Mouse (Mus musculus): ENCODE measurements at regions not wholly inside any gene's neighbourhood (a gene's known extent, or its start where the extent isn't known, plus 50 kb on each side); places are given as distances from the start of the nearest gene placed in this dataset.

DNA sequence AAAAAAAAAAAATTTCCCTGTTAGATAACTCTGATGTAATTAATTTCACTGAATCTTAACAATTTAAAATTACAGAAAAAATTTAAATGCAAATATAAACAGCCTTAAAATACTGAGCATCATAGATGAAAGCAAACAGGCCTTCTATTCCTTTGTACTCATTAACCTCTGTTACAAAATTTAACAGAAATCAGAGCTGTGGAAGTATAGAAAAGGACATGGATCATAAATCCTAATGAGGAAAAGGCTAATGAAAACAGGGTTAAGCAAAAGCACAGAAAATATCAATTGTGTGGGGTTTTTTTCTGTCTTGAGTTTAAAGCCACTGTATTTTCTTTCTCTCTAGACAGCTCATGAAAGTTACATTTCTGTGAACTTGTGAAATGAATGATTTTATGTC, 164.6 kb upstream of the Tmem161b start:
- H3K27ac ChIP-seq = no peak overlapping the region
- no peak for ATAC-seq (ENCODE audit: insufficient number of reproducible peaks, insufficient read depth, low FRiP score, low TSS enrichment, low read depth)
- H3K36me3 ChIP-seq = no peaks in the 10 kb centered on the region
- H3K4me3 ChIP-seq = no peak overlapping the region
- H3K4me1 ChIP-seq = 0 out of 2 replicates have a peak, but pooled peaks cover 8% of the 10 kb centered on the region
- no peaks in the 10 kb centered on the region for H3K9me3 ChIP-seq
- H3K9ac ChIP-seq = no peak overlapping the region
- no peak overlapping the region for H3K4me2 ChIP-seq
- H3K27me3 ChIP-seq = no peaks in the 10 kb centered on the region

DNA sequence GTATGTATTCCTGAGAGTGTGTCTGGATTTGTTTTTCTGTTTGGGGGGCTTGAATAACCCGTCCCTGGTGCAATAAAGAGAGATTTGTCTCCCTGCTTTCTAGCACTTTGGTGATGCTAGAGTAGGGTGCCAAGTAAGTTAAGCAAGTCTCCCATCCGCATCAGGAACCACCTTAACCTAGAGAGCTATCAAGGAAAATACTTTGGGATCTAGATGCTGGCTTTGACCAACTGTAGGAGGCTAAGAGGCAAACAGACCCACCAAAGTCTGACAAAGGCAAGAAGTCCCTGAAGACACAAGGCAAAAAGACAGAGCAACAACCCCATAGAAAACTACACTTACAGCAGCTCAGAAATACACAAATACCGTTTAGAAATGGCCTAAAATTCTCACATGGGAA, 163.8 kb upstream of the Tmem161b start:
- Histone ChIP-seq H3K4me3 (no peak overlapping the region), H3K4me2 (no peak overlapping the region), H3K9me3 (no peaks in the 10 kb centered on the region), H3K27me3 (no peaks in the 10 kb centered on the region), H3K36me3 (no peaks in the 10 kb centered on the region), H3K27ac (no peak overlapping the region), H3K9ac (no peak overlapping the region), H3K4me1 (0 out of 2 replicates have a peak, but pooled peaks cover 8% of the 10 kb centered on the region)
- 74% methylated on average over 3 of the region's 3 CpGs for WGBS
- ATAC-seq (ENCODE audit: insufficient number of reproducible peaks, insufficient read depth, low FRiP score, low TSS enrichment, low read depth) = no peak

DNA sequence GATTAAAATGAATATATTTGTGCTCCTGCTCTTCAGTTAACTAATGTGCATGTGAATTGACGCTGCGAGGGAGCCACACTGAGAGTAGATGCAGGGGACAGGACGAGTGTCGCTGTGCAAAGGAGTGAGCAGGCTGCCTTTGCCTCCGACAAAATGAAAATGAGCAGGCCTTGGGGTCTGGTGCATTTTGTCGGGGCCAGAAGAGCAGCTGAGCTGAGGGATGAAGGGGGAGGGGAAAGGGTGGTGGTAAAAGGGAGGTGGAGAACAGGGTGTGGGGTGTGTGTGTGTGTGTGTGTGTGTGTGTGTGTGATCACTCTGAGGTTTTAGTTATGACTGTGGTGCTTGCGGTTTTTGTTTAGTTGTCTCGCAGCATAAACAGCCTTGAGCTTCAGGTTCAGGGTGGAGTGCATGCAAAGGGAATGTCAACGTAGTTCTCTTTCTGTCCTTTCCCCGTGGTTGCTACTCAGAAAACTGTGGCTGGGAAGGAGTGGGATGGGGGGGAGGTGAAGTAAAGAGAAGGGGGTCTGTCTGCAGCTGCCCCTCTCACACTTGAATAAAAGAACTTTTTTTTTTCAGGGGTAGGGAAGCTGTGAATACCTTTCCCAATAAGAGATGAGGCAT, 163.0 kb upstream of the Tmem161b start:
- 7% methylated on average over 10 of the region's 10 CpGs for WGBS
- no peaks in the 10 kb centered on the region for H3K36me3 ChIP-seq
- no peak for ATAC-seq (ENCODE audit: insufficient number of reproducible peaks, insufficient read depth, low FRiP score, low TSS enrichment, low read depth)

DNA sequence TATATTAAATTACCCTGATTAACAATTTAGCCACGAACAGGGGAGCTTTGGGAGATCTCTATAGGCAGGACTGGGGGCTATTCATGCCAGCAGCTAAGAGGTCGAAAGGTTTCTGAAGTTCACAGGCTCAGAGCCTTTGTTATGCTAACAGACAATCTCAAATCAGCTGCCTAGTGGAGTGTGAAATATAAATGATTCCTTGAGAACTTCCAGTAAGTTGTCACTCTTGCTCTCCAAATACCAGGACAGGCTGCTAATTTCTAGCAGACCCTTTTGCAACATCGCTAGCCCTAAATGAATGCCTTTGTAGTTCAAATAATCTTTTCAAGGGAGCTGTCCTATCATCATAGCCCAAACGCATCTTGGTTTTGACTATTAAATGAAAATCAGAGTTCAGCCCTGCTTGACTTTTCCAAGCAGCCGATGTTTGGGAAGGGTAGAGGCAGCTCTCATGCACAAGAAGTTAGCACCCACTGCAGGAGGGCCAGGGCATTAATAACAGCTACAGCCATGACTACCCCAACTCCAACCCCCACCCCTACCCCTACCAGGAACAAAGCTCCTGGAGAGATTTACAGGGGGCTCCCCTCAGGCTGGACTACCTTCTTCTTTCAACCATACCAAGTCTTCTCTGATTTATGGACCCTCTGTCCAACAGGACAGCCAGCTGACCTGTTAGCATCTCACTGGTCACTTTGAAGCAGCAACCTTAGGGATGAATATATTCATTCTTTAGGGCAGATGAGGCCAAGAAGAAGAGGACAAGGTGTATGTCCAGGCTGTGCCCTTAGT, 162.2 kb upstream of the Tmem161b start:
- ATAC-seq (ENCODE audit: insufficient number of reproducible peaks, insufficient read depth, low FRiP score, low TSS enrichment, low read depth) = 0 out of 2 replicates have a peak, but pooled peaks have one; percentile 48
- Histone ChIP-seq H3K27me3 (no peaks in the 10 kb centered on the region), H3K4me3 (no peak overlapping the region), H3K4me2 (no peak overlapping the region), H3K9me3 (no peaks in the 10 kb centered on the region), H3K4me1 (0 out of 2 replicates have a peak, but pooled peaks cover 7% of the 10 kb centered on the region), H3K9ac (no peak overlapping the region), H3K27ac (no peak overlapping the region), H3K36me3 (no peaks in the 10 kb centered on the region)
- WGBS = 28% methylated on average over 5 of the region's 5 CpGs

More for the DNA sequence above, 163.0 kb upstream of the Tmem161b start:
- H3K9me3 ChIP-seq = no peaks in the 10 kb centered on the region
- no peak overlapping the region for H3K9ac ChIP-seq
- H3K4me2 ChIP-seq = peak overlapping the region; percentile 39
- H3K4me1 ChIP-seq = 0 out of 2 replicates have a peak, but pooled peaks cover 8% of the 10 kb centered on the region
- no peak overlapping the region for H3K27ac ChIP-seq
- H3K27me3 ChIP-seq = no peaks in the 10 kb centered on the region
- no peak overlapping the region for H3K4me3 ChIP-seq

DNA sequence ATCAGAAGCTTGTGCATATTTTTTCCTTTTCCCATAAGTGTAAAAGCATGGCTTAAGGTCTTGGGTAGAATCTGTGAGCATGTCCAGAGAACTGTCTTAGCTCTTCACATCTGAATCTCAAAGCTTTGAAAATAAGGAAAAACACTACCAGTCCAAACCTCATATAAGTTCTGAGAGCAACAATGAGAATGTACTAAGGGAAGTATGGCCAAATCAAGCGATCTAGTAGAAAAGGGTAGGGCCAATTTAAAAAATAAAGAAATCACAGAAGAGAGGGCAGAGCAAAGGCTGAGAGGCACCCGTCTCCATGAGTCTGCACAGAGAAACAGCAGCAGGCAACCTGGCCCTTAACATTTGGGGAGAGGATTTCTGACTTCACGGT, 161.7 kb upstream of the Tmem161b start:
- no peak overlapping the region for H3K9ac ChIP-seq
- H3K36me3 ChIP-seq = no peaks in the 10 kb centered on the region
- H3K4me2 ChIP-seq = no peak overlapping the region
- H3K4me1 ChIP-seq = 0 out of 2 replicates have a peak, but pooled peaks cover 5% of the 10 kb centered on the region
- no peaks in the 10 kb centered on the region for H3K9me3 ChIP-seq
- H3K27me3 ChIP-seq = no peaks in the 10 kb centered on the region
- no peak for ATAC-seq (ENCODE audit: insufficient number of reproducible peaks, insufficient read depth, low FRiP score, low TSS enrichment, low read depth)
- no peak overlapping the region for H3K27ac ChIP-seq
- WGBS = 78% methylated on average over 3 of the region's 3 CpGs
- H3K4me3 ChIP-seq = no peak overlapping the region

DNA sequence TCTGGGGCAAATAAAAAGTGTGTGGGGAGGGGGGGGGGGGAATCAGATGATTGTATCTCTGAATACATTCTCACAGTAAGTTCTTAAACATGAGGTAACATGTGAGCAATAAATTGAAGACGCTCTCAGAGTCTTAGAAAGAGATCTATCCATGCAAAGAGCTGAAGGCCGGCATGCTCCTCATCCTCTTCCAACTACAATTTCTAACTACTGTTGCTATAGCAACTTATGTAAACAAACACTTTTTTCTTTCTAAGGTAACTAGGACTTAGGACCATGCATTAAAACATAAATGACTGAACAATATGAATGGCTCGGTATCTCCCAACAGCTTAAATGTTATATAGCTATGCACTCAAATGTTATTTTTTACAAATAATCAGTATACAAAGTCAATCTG, 161.2 kb upstream of the Tmem161b start:
- H3K4me3 ChIP-seq = no peak overlapping the region
- no peak overlapping the region for H3K27ac ChIP-seq
- H3K4me1 ChIP-seq = 0 out of 2 replicates have a peak, but pooled peaks cover 5% of the 10 kb centered on the region
- no peaks in the 10 kb centered on the region for H3K36me3 ChIP-seq
- no peak for ATAC-seq (ENCODE audit: insufficient number of reproducible peaks, insufficient read depth, low FRiP score, low TSS enrichment, low read depth)
- no peak overlapping the region for H3K9ac ChIP-seq
- H3K9me3 ChIP-seq = no peaks in the 10 kb centered on the region
- H3K27me3 ChIP-seq = no peaks in the 10 kb centered on the region
- H3K4me2 ChIP-seq = no peak overlapping the region
- 89% methylated on average over 3 of the region's 3 CpGs for WGBS

DNA sequence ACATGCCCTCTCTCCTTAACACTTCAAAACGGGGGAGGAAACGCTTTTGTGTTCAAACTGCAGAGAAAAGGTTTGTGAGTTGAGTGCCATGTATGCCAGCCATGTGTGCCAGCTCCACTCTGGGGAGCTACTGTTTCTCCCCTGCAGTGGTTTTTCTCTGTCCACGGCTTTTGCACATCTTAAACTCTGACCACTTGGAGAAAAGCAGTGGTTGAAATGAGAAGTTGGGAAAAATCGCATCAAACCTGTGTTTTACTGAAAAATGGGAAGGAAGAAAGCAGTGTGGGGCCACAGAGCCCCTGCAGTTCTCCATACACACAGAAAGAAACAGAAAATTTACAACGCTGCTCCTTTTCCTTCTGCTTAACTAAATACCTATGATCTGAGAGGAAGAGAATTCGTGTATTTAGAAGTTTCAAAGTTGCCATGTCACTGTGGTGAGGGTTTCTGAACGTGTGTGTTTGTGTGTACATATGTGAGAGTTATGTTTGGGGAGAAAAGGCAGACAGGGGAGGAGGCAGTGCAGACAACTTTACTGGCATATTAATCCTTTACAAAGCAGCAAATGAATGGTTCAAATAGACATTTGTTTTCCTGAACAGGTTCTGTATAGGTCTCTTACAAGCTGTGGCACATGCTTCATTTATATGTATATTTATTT, 160.1 kb upstream of the Tmem161b start:
- WGBS = 49% methylated on average over 7 of the region's 7 CpGs
- H3K4me3 ChIP-seq = no peak overlapping the region
- H3K4me1 ChIP-seq = 0 out of 2 replicates have a peak, but pooled peaks cover 5% of the 10 kb centered on the region
- no peak overlapping the region for H3K27ac ChIP-seq
- no peak overlapping the region for H3K9ac ChIP-seq
- H3K9me3 ChIP-seq = no peaks in the 10 kb centered on the region
- H3K27me3 ChIP-seq = no peaks in the 10 kb centered on the region
- ATAC-seq (ENCODE audit: insufficient number of reproducible peaks, insufficient read depth, low FRiP score, low TSS enrichment, low read depth) = no peak
- H3K4me2 ChIP-seq = no peak overlapping the region
- H3K36me3 ChIP-seq = no peaks in the 10 kb centered on the region

DNA sequence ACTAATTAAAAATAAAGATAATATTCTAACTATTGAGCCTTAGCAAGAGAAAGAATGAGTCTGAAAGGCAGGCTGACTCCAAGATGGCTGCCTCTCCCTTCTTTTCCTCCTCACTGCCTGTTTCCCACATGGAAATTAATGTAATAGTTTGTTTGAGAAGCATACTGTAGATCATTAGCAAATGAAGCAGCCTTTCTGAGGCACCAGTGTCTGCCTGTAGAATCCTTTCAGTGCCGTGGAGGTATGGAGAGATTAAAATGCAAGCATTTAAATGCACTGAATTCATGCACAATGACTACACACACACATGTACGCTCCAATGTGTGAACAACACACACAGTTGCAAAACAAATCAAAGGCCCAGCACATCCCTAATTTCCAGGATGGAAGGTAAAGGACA, 159.5 kb upstream of the Tmem161b start:
- 0 out of 2 replicates have a peak, but pooled peaks cover 5% of the 10 kb centered on the region for H3K4me1 ChIP-seq
- 83% methylated on average over 2 of the region's 2 CpGs for WGBS
- no peak overlapping the region for H3K9ac ChIP-seq
- no peak for ATAC-seq (ENCODE audit: insufficient number of reproducible peaks, insufficient read depth, low FRiP score, low TSS enrichment, low read depth)
- no peaks in the 10 kb centered on the region for H3K9me3 ChIP-seq
- no peaks in the 10 kb centered on the region for H3K27me3 ChIP-seq
- H3K36me3 ChIP-seq = no peaks in the 10 kb centered on the region
- H3K27ac ChIP-seq = no peak overlapping the region
- H3K4me2 ChIP-seq = no peak overlapping the region
- no peak overlapping the region for H3K4me3 ChIP-seq

DNA sequence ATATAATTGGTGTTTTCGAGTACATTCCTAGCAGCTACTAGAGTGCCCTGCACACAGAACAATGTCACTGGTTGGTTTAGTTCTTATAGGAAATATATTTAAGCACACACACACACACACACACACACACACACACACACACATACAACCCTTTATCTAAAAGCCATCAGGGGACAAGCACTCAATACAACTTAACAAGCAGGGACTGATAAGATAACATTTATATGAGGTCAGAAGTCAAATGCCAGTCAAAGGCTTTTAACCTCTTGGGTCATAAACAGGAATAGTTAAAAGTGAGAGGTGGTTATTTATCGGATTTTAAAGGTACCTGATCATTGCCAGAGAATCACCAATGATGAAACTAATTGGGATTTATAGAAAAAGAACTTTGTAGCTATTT, 158.7 kb upstream of the Tmem161b start:
- no peak overlapping the region for H3K27ac ChIP-seq
- no peaks in the 10 kb centered on the region for H3K9me3 ChIP-seq
- no peak overlapping the region for H3K9ac ChIP-seq
- no peak overlapping the region for H3K4me2 ChIP-seq
- H3K36me3 ChIP-seq = no peaks in the 10 kb centered on the region
- H3K27me3 ChIP-seq = no peaks in the 10 kb centered on the region
- 0 out of 2 replicates have a peak, but pooled peaks cover 5% of the 10 kb centered on the region for H3K4me1 ChIP-seq
- 33% methylated on average over 2 of the region's 2 CpGs for WGBS
- no peak overlapping the region for H3K4me3 ChIP-seq
- ATAC-seq (ENCODE audit: insufficient number of reproducible peaks, insufficient read depth, low FRiP score, low TSS enrichment, low read depth) = no peak

DNA sequence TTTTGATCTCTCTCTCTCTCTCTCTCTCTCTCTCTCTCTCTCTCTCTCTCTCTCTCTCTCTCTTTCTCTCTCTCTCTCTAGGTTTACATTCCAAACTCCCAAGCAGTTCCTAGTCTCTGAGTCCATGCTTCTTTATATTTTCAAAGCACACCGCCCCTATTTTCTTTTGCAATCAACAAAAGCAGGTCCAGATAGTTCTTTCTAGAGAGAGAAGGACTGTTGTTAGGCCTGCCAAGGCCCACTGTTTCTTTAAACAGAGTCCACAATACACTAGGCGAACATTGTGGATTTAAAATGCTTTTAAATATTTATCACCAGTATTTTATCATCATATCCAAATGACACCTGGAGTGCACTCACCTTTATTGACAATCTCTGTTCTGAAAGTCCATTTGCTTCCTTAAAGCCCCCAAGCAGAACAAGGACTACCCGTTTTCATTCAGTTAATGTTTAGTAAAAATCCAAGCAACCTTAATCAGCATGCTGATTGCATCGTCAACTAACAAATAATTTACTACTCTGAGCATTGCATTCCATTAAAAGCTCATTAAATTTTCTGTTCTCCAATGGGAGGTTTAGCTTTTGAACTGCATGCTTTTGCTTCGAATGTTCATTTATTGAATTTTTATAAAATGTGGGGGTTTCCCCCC, 157.7 kb upstream of the Tmem161b start:
- Histone ChIP-seq H3K27me3 (no peaks in the 10 kb centered on the region), H3K4me3 (no peak overlapping the region), H3K9ac (no peak overlapping the region), H3K4me1 (0 out of 2 replicates have a peak, but pooled peaks cover 3% of the 10 kb centered on the region), H3K4me2 (no peak overlapping the region), H3K36me3 (no peaks in the 10 kb centered on the region), H3K9me3 (no peaks in the 10 kb centered on the region), H3K27ac (no peak overlapping the region)
- 72% methylated on average over 5 of the region's 5 CpGs for WGBS
- ATAC-seq (ENCODE audit: insufficient number of reproducible peaks, insufficient read depth, low FRiP score, low TSS enrichment, low read depth) = no peak

DNA sequence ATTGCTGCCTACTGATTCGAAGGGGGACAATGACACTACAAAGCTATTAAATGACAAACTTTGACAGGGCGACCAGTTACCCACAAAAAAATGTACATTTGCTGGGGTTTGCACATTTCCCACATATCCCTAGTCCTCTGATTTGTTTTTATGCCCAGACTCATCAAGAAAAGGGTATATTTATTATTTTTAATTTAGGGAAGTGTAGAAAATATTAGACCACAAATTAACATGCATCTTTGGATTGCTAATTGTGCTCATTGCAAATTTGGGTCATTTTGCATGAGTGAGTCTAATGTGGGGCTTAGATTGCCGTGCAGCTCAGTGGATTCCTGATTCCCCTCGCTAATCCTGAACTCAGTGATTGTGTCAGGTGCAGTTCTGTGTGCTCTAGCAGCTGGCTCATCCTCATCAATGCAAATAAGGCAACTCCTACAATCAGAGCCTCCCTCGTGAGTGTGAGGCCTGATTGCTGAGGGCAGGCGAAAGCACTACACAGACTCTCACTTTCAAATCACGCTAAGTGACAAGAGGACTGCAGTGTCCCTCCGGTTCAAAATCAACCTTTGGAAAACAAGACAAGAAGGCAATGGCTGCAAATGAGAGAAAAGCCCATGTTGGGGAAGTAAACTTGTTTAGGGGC, 156.7 kb upstream of the Tmem161b start:
- H3K9me3 ChIP-seq = no peaks in the 10 kb centered on the region
- H3K9ac ChIP-seq = no peak overlapping the region
- H3K36me3 ChIP-seq = no peaks in the 10 kb centered on the region
- H3K27ac ChIP-seq = no peak overlapping the region
- H3K4me1 ChIP-seq = no peaks in the 10 kb centered on the region
- 64% methylated on average over 8 of the region's 8 CpGs for WGBS
- no peak for ATAC-seq (ENCODE audit: insufficient number of reproducible peaks, insufficient read depth, low FRiP score, low TSS enrichment, low read depth)
- H3K27me3 ChIP-seq = no peaks in the 10 kb centered on the region
- no peak overlapping the region for H3K4me2 ChIP-seq
- no peak overlapping the region for H3K4me3 ChIP-seq

All from embryonic facial prominence, embryonic 13.5 days (tissue).